Mouse (Mus musculus) intestine, embryonic 16.5 days (tissue): ENCODE measurements around the gene D8Ertd738e. TPM values are rescaled to one million over a fixed set of nuclear protein-coding genes. Genes with fewer than 3 reads are reported as not detected.
A peak's percentile ranks its signal among the peaks of the same experiment; 100 is the strongest.

Source experiments
- ATAC-seq: fragments of 200-750 bp; cut with Nextera tagmentation; 2 replicates; pipeline ENCODE4 v1.8.0; 2017; ENCODE audit warnings: moderate TSS enrichment, moderate library complexity
- H3K27ac ChIP-seq: fragments of 300-500 bp; sonication (generic); 2 replicates; pipeline ENCODE4 v1.5.1; 2014; ENCODE audit warnings: mild to moderate bottlenecking, low read length
- H3K27me3 ChIP-seq: fragments of 300-500 bp; sonication (generic); replicated peaks from 2 replicates; pipeline ENCODE4 v1.6.1; 2014; ENCODE audit warnings: low read length, control low read depth, mixed read lengths; ENCODE audit not compliant: control insufficient read depth, insufficient read depth
- H3K36me3 ChIP-seq: fragments of 300-500 bp; sonication (generic); 2 replicates; pipeline ENCODE4 v1.6.1; 2014; ENCODE audit warnings: low read length, control low read depth; ENCODE audit not compliant: control insufficient read depth, insufficient read depth
- H3K4me1 ChIP-seq: fragments of 300-500 bp; sonication (generic); 2 replicates; pipeline ENCODE4 v1.6.1; 2014; ENCODE audit warnings: low read length, control low read depth, mixed read lengths; ENCODE audit not compliant: control insufficient read depth, insufficient read depth
- H3K4me2 ChIP-seq: fragments of 300-500 bp; sonication (generic); 2 replicates; pipeline ENCODE4 v1.6.1; 2014; ENCODE audit warnings: low read depth, low read length, control low read depth
- H3K4me3 ChIP-seq: fragments of 300-500 bp; sonication (generic); 2 replicates; pipeline ENCODE4 v1.5.1; 2014; ENCODE audit warnings: mild to moderate bottlenecking, low read length
- H3K9ac ChIP-seq: fragments of 300-500 bp; sonication (generic); 2 replicates; pipeline ENCODE4 v1.6.1; 2014; ENCODE audit warnings: low read depth, low read length
- H3K9me3 ChIP-seq: fragments of 300-500 bp; sonication (generic); 2 replicates; pipeline ENCODE4 v1.6.1; 2016; ENCODE audit warnings: low read length, control low read depth; ENCODE audit not compliant: control insufficient read depth
- WGBS: fragments of 180-500 bp; shearing (Covaris S2); extraction: QIAGEN DNeasy Blood & Tissue Kit; methylation state at CpG from one replicate; pipeline ENCODE4 v1.1.7; 2014; 5-methylcytosine and 5-hydroxymethylcytosine counted together
- microRNA counts: library from miRNA; unstranded; fragments of <30 nt; microRNA quantifications from one replicate; lab custom pipeline; 2016
- microRNA-seq: library from miRNA; unstranded; fragments of <30 nt; microRNA quantifications from one replicate; pipeline ENCODE4, GENCODE M21; 2016
- polyA plus RNA-seq: library from polyadenylated mRNA; unstranded; fragments of >200 nt; fragmentation: Nextera tagmentation; extraction: Ambion mirVana; gene quantifications from 2 replicates; pipeline ENCODE4 v1.2.1, GENCODE M21; 2015

The D8Ertd738e gene
- polyA plus RNA-seq, 1 experiment from 2014 or later, result 296 TPM

DNA sequence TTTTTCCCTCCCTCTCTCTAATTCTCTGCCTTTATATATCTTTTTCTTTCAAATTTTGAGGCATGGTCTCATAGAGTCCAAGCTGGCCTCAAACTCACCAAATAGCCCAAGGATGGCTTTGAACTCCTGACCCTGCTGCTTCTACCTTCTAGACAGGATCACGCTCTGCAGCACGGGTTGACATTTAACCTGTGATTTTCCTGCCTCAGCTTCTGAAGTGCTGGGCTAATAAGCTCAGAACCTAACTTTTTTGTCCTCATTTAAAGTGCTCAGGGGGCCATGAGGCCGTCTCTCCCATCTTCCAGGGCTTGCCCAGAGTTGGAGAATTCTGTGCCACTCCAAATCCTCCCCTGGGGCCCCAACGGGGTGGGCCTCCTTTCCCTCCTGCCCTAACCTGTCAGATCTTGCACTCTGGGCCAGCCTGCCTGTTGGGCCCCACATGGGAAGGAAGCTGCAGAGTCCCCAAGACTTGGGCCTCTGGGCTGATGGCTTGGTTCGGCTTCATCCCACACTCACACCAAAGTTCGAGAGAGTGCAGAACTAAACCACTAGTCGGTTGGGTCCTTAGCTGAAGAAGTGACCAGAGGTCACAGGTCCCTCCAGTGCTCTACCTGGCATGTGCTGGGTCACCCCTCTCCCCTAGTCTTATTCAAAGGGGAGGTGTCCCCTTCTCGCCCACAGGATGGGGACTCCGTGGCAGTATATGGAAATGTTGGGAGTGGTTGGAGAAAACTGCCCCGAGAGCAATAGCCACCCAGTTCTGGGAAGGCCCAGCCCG lies 50.0 kb downstream of the D8Ertd738e start:
- Histone ChIP-seq H3K27me3 (no peaks in the 10 kb centered on the region), H3K36me3 (no peaks in the 10 kb centered on the region), H3K9ac (peak overlapping the region; percentile 89), H3K27ac (peak overlapping the region; percentile 91), H3K4me3 (no peak overlapping the region), H3K4me1 (peaks cover 59% of the 10 kb centered on the region), H3K9me3 (no peaks in the 10 kb centered on the region), H3K4me2 (peak overlapping the region; percentile 94; the same call in 1 of the 2 replicates)
- ATAC-seq, result no peak
- WGBS, result 53% methylated on average over 11 of the region's 11 CpGs

DNA sequence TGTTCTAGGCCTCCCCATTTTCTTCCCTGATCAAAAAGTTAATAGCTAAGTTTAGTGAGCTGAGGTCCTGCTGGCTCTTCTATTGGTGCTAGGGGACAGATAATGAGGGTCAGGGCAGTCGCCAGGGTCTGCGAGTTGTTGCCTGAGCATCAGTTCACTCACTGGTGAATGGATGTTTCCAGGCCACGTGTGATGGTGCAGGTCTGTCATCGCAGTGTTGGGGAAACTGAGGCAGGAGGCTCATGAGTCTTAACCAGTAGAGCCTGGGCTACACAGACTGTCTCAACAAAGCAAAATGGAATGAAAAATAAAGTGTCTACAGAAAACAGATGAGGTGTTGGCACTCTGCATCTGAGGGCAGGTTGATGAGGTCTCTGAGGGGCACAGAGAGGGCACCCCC lies 50.6 kb downstream of the D8Ertd738e start:
- Histone ChIP-seq H3K36me3 (no peaks in the 10 kb centered on the region), H3K4me2 (peak overlapping the region; percentile 78; the same call in 1 of the 2 replicates), H3K27ac (peak overlapping the region; percentile 91), H3K4me3 (peak overlapping the region; percentile 50; the same call in 1 of the 2 replicates), H3K27me3 (no peaks in the 10 kb centered on the region), H3K4me1 (peaks cover 56% of the 10 kb centered on the region), H3K9me3 (no peaks in the 10 kb centered on the region), H3K9ac (peak overlapping the region; percentile 68)
- no peak for ATAC-seq
- 21% methylated on average over 4 of the region's 4 CpGs for WGBS

DNA sequence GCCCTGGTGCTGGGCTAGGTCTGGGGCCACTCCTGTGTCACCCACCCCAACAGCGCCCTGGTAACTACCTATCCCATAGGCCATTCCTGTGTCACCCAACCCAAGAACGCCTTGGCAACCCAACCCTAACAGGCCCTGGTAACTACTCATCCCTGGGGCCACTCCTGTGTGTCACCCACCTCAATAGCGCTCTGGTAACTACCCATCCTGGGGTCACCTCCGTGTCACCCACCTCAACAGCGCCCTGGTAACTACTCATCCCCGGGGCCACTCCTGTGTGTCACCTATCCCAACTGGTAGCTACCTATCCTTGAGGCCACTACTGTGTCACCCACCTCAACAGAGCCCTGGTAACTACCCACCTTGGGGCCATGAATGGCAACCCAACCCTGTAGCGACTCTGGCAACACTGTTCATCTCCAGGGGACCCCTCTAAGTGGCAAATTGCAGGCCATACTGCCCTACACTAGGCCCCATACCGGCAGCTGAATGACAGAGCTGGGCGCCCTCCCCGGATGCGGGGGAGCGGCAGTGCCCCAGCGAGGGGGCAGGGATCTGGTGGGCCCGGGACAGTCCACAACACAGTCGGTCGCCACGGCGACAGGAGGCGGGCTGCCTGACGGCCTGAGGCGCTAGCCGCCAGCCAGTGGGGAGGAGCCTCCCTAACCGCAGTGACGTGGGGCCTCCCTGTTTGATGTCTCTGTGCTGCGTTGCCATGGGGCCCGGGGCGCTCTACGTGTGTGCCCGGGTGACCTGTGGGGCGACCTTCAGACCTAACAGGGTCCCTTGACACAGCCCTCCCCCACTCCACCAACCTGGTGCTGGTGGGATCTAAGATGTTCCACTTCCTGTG lies 51.4 kb downstream of the D8Ertd738e start:
- ATAC-seq, result peak; percentile 77
- H3K4me3 ChIP-seq, result peak overlapping the region; percentile 50

DNA sequence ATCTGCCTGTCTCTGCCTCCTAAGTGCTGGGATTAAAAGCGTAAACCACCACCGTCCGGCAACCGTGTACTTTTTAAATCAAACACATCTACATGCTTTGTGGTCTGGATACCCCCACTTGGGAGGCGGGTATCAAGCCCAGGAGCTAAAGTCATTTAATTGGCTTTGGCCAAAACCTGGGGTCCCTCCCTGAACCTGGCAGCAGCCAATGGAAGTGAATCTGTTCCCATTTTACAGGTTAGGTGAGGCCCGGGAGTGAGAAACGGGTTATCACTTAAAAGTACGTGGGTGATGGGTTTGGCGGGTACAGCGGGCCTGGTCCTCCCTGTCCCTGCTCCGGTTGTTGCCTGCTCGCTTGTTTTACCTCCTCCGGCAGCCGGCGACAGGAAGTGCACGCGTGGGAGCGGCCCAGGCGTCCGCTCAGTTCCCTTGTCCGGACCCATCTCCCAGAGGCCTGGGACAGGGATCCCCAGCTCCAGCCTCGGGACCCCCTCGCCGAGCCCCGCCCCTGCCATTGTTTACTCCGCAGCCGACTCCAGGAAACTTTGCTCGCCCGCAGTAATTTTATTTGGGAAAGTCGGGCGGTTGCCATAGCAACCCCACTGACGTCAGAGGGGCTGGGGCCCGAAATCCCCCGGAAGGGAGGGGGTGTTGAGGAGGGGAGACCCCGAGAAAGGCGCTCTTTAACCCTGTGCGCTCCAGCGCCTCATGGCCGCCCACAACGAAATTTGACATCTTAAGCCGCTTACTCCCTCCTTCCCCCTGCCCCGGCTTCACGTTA lies 52.2 kb downstream of the D8Ertd738e start:
- H3K27me3 ChIP-seq, result no peaks in the 10 kb centered on the region
- peak overlapping the region; percentile 68 for H3K9ac ChIP-seq
- H3K27ac ChIP-seq, result peak overlapping the region; percentile 91
- WGBS, result 3% methylated on average over 43 of the region's 43 CpGs
- ATAC-seq, result peak; percentile 41
- peak overlapping the region; percentile 50 for H3K4me3 ChIP-seq
- no peaks in the 10 kb centered on the region for H3K9me3 ChIP-seq
- no peaks in the 10 kb centered on the region for H3K36me3 ChIP-seq
- peak overlapping the region; percentile 78 for H3K4me2 ChIP-seq
- H3K4me1 ChIP-seq, result peaks cover 52% of the 10 kb centered on the region

More for the DNA sequence above, 51.4 kb downstream of the D8Ertd738e start:
- H3K36me3 ChIP-seq, result no peaks in the 10 kb centered on the region
- peak overlapping the region; percentile 68 for H3K9ac ChIP-seq
- H3K27ac ChIP-seq, result peak overlapping the region; percentile 91
- H3K27me3 ChIP-seq, result no peaks in the 10 kb centered on the region
- no peaks in the 10 kb centered on the region for H3K9me3 ChIP-seq
- peaks cover 54% of the 10 kb centered on the region for H3K4me1 ChIP-seq
- peak overlapping the region; percentile 78 for H3K4me2 ChIP-seq
- WGBS, result 3% methylated on average over 30 of the region's 30 CpGs

MicroRNAs within 50 kb of the gene (microRNA counts, 519-probe panel; counts per million panel counts)
- 3,533 counts per million, percentile 90 among the panel's probes with 10 or more counts for microRNA mmu-miR-23a (lab: Ali Mortazavi, UCI)
- microRNA mmu-miR-27a (lab: Ali Mortazavi, UCI), result 3,664 counts per million, percentile 92 among the panel's probes with 10 or more counts

Small RNAs within 50 kb of the gene (microRNA-seq; reads per million reads assigned to microRNA genes)
- 14,290 reads per million, percentile 95 among the genes with 10 or more reads in this experiment for gene Mir23a
- gene Mir24-2, result not detected
- gene Mir27a, result 236 reads per million, percentile 58 among the genes with 10 or more reads in this experiment
- not detected for gene Mir3074-2

Other genes starting within 250 kb of the D8Ertd738e start
- 0.66 and 0.84 TPM in 2 replicates for gene 1700067K01Rik, start 248.2 kb downstream of the D8Ertd738e start, polyA plus RNA-seq
- 2.1 and 3.1 TPM in 2 replicates for gene 2210011C24Rik, start 237.5 kb downstream of the D8Ertd738e start, polyA plus RNA-seq
- gene Palm3, start 228.2 kb downstream of the D8Ertd738e start, polyA plus RNA-seq, result 5.8 and 6.4 TPM in 2 replicates
- gene Il27ra, start 207.1 kb downstream of the D8Ertd738e start, polyA plus RNA-seq, result 1.2 and 1.4 TPM in 2 replicates
- 0.23 and 0.37 TPM in 2 replicates for gene Rln3, start 204.7 kb downstream of the D8Ertd738e start, polyA plus RNA-seq
- 0.76 and 0.81 TPM in 2 replicates for gene Gm10643, start 184.6 kb downstream of the D8Ertd738e start, polyA plus RNA-seq
- 5.9 and 6.8 TPM in 2 replicates for gene Rfx1, start 182.9 kb downstream of the D8Ertd738e start, polyA plus RNA-seq
- 8.8 and 9.4 TPM in 2 replicates for gene Dcaf15, start 145.0 kb downstream of the D8Ertd738e start, polyA plus RNA-seq
- 0.38 TPM in 2 replicates for gene Podnl1, start 123.7 kb downstream of the D8Ertd738e start, polyA plus RNA-seq
- 25.3 and 26.0 TPM in 2 replicates for gene Cc2d1a, start 101.8 kb downstream of the D8Ertd738e start, polyA plus RNA-seq
- gene 4930432K21Rik, start 101.7 kb downstream of the D8Ertd738e start, polyA plus RNA-seq, result 0.61 and 0.82 TPM in 2 replicates
- gene Nanos3, start 64.5 kb downstream of the D8Ertd738e start, polyA plus RNA-seq, result 0.89 and 1.3 TPM in 2 replicates
- 7.1 and 7.7 TPM in 2 replicates for gene Zswim4, start 12.7 kb downstream of the D8Ertd738e start, polyA plus RNA-seq
- gene Mri1, start 7.6 kb upstream of the D8Ertd738e start, polyA plus RNA-seq, result 76.0 and 77.1 TPM in 2 replicates
- 13.5 and 16.3 TPM in 2 replicates for gene Ccdc130, start 20.7 kb upstream of the D8Ertd738e start, polyA plus RNA-seq
- gene Cacna1a, start 138.7 kb upstream of the D8Ertd738e start, polyA plus RNA-seq, result 2.0 and 2.5 TPM in 2 replicates